Mouse (Mus musculus) CH12.LX (cell line): ENCODE data around the gene Slc4a4. TPM values are rescaled to one million over a fixed set of nuclear protein-coding genes. Genes with fewer than 3 reads are reported as not detected.

Source experiments
- DNase-seq: peaks from one replicate; pipeline ENCODE4 v3.0.0-alpha.2; 2013; ENCODE audit errors: extremely low read depth
- H3K27ac ChIP-seq: 2 replicates; pipeline ENCODE4 v1.5.1; 2012; ENCODE audit warnings: low read depth, mild to moderate bottlenecking, control low read depth, moderate library complexity; ENCODE audit not compliant: insufficient read depth
- H3K27me3 ChIP-seq: replicated peaks from 2 replicates; pipeline ENCODE3; 2012; ENCODE audit warnings: inconsistent platforms
- H3K36me3 ChIP-seq, 2 experiments: replicated peaks in 1 of 2; 2 replicates each; pipeline versions ENCODE3 to v1.6.1; 2012; ENCODE audit warnings: inconsistent platforms in 1 of 2, low read length in 1 of 2, mild to moderate bottlenecking in 1 of 2, mixed read lengths in 1 of 2, moderate library complexity in 1 of 2; ENCODE audit not compliant: control insufficient read depth in 1 of 2, insufficient read depth in 1 of 2
- H3K4me1 ChIP-seq, 2 experiments: 2 replicates each; pipeline ENCODE4 v1.6.1; 2012; ENCODE audit warnings: inconsistent platforms in 1 of 2, moderate library complexity in 1 of 2; ENCODE audit not compliant: insufficient read depth in 2 of 2, control insufficient read depth in 1 of 2
- H3K4me2 ChIP-seq: 2 replicates; pipeline ENCODE4 v1.6.1; 2012; ENCODE audit warnings: low read depth, mild to moderate bottlenecking, control low read depth; ENCODE audit not compliant: poor library complexity, insufficient read depth, severe bottlenecking
- H3K4me3 ChIP-seq, 3 experiments: fragments of 150-350 bp in 1 of 3; sonication (generic) in 1 of 3; replicated peaks in 1 of 3; 2 replicates each; pipeline versions ENCODE3 to v1.5.1; 2011 to 2012; ENCODE audit warnings: low read depth in 2 of 3, low read length in 2 of 3, mild to moderate bottlenecking in 2 of 3, moderate library complexity in 2 of 3, control low read depth in 1 of 3, improper control_type of control experiment in 1 of 3, inconsistent platforms in 1 of 3, mixed read lengths in 1 of 3; ENCODE audit not compliant: poor library complexity in 1 of 3
- H3K79me2 ChIP-seq: replicated peaks from 2 replicates; pipeline ENCODE4 v1.6.1; 2012; ENCODE audit warnings: mild to moderate bottlenecking, moderate library complexity; ENCODE audit not compliant: control insufficient read depth, poor library complexity, insufficient read depth, severe bottlenecking; ENCODE audit errors: extremely low read depth
- H3K9ac ChIP-seq: 2 replicates; pipeline ENCODE4 v1.6.1; 2012; ENCODE audit warnings: low read depth, mild to moderate bottlenecking, control low read depth, moderate library complexity; ENCODE audit not compliant: insufficient read depth
- H3K9me3 ChIP-seq: replicated peaks from 2 replicates; pipeline ENCODE3; 2012; ENCODE audit warnings: low read length, inconsistent platforms, mixed read lengths
- BHLHE40 ChIP-seq: IDR thresholded peaks from 2 replicates; pipeline ENCODE4 v1.6.1; 2011; ENCODE audit warnings: mild to moderate bottlenecking, low read depth, low read length, improper control_type of control experiment
- CTCF ChIP-seq, 2 experiments: IDR thresholded peaks in 1 of 2; conservative IDR thresholded peaks in 1 of 2; 2 replicates each; pipeline ENCODE4 v1.5.1; 2011 to 2012; ENCODE audit warnings: low read depth in 2 of 2, low read length in 2 of 2, improper control_type of control experiment in 1 of 2, inconsistent platforms in 1 of 2, mild to moderate bottlenecking in 1 of 2, moderate library complexity in 1 of 2
- ELF1 ChIP-seq: IDR thresholded peaks from 2 replicates; pipeline ENCODE4 v1.6.1; 2014; ENCODE audit warnings: low read depth, mild to moderate bottlenecking, inconsistent platforms, low read length, improper control_type of control experiment
- ETS1 ChIP-seq: conservative IDR thresholded peaks from 2 replicates; pipeline ENCODE4 v1.6.1; 2012; ENCODE audit warnings: low read depth, mild to moderate bottlenecking, inconsistent platforms, low read length, improper control_type of control experiment, moderate library complexity
- GABPA ChIP-seq: IDR thresholded peaks from 2 replicates; pipeline ENCODE4 v1.6.1; 2012; ENCODE audit warnings: low read depth, low read length, improper control_type of control experiment, inconsistent platforms; ENCODE audit not compliant: insufficient replicate concordance
- HCFC1 ChIP-seq: IDR thresholded peaks from 2 replicates; pipeline ENCODE4 v1.6.1; 2012; ENCODE audit warnings: low read depth, mild to moderate bottlenecking, inconsistent platforms, low read length, improper control_type of control experiment
- JUN ChIP-seq: IDR thresholded peaks from 2 replicates; pipeline ENCODE4 v1.6.1; 2011; ENCODE audit warnings: low read depth, mild to moderate bottlenecking, low read length, improper control_type of control experiment, moderate library complexity; ENCODE audit not compliant: insufficient read depth
- JUND ChIP-seq: conservative IDR thresholded peaks from 2 replicates; pipeline ENCODE4 v1.6.1; 2011; ENCODE audit warnings: low read depth, low read length, improper control_type of control experiment
- KAT2A ChIP-seq: IDR thresholded peaks from 2 replicates; pipeline ENCODE4 v1.6.1; 2012; ENCODE audit warnings: low read length, improper control_type of control experiment, inconsistent platforms; ENCODE audit not compliant: insufficient replicate concordance
- MAFK ChIP-seq: IDR thresholded peaks from 2 replicates; pipeline ENCODE4 v1.6.1; 2011; ENCODE audit warnings: low read length, improper control_type of control experiment; ENCODE audit not compliant: insufficient replicate concordance
- MAX ChIP-seq: IDR thresholded peaks from 2 replicates; pipeline ENCODE4 v1.6.1; 2011; ENCODE audit warnings: low read length, improper control_type of control experiment
- MAZ ChIP-seq: IDR thresholded peaks from 2 replicates; pipeline ENCODE4 v1.6.1; 2012; ENCODE audit warnings: low read depth, mild to moderate bottlenecking, inconsistent platforms, low read length, improper control_type of control experiment, moderate library complexity
- MXI1 ChIP-seq: IDR thresholded peaks from 2 replicates; pipeline ENCODE4 v1.6.1; 2011; ENCODE audit warnings: mild to moderate bottlenecking, low read depth, low read length, improper control_type of control experiment
- MYC ChIP-seq: IDR thresholded peaks from 2 replicates; pipeline ENCODE4 v1.6.1; 2011; ENCODE audit warnings: low read depth, mild to moderate bottlenecking, improper control_type of control experiment, low read length
- NRF1 ChIP-seq: IDR thresholded peaks from 2 replicates; pipeline ENCODE4 v1.6.1; 2014; ENCODE audit warnings: low read depth, mild to moderate bottlenecking, inconsistent platforms, low read length, improper control_type of control experiment, moderate library complexity
- RAD21 ChIP-seq: IDR thresholded peaks from 2 replicates; pipeline ENCODE4 v1.6.1; 2011; ENCODE audit warnings: low read depth, mild to moderate bottlenecking, low read length, improper control_type of control experiment, moderate library complexity
- SIN3A ChIP-seq: IDR thresholded peaks from 2 replicates; pipeline ENCODE4 v1.6.1; 2012; ENCODE audit warnings: low read length, improper control_type of control experiment, inconsistent platforms
- TBP ChIP-seq: conservative IDR thresholded peaks from 2 replicates; pipeline ENCODE4 v1.6.1; 2011; ENCODE audit warnings: low read depth, low read length, improper control_type of control experiment
- TCF12 ChIP-seq: IDR thresholded peaks from 2 replicates; pipeline ENCODE4 v1.6.1; 2014; ENCODE audit warnings: low read depth, mild to moderate bottlenecking, inconsistent platforms, low read length, improper control_type of control experiment
- UBTF ChIP-seq: IDR thresholded peaks from 2 replicates; pipeline ENCODE4 v1.6.1; 2012; ENCODE audit warnings: low read depth, mild to moderate bottlenecking, inconsistent platforms, low read length, improper control_type of control experiment, moderate library complexity
- USF2 ChIP-seq: conservative IDR thresholded peaks from 2 replicates; pipeline ENCODE4 v1.6.1; 2011; ENCODE audit warnings: low read depth, low read length, improper control_type of control experiment
- ZC3H11A ChIP-seq: IDR thresholded peaks from 2 replicates; pipeline ENCODE4 v1.6.1; 2012; ENCODE audit warnings: low read depth, mild to moderate bottlenecking, inconsistent platforms, low read length, improper control_type of control experiment
- ZMIZ1 ChIP-seq: IDR thresholded peaks from 2 replicates; pipeline ENCODE4 v1.6.1; 2012; ENCODE audit warnings: low read depth, mild to moderate bottlenecking, inconsistent platforms, low read length, improper control_type of control experiment
- dilution Hi-C: fragments of 300-500 bp; cut with MboI; formaldehyde crosslinking; loops from 2 replicates; pipeline ENCODE4 v1.14.3; 2020; ENCODE audit warnings: low sequenced_read_pairs; ENCODE audit not compliant: extremely low pct_unique_long_range_greater_than_20kb, extremely low pct_ligation_motif_present
- in situ Hi-C: fragments of 300-500 bp; cut with MboI; formaldehyde crosslinking; loops from 3 replicates; pipeline ENCODE4 v1.14.3; 2019; ENCODE audit warnings: low sequenced_read_pairs, low pct_ligation_motif_present, low pct_unique_long_range_greater_than_20kb, mixed read lengths
- polyA plus RNA-seq: library from polyadenylated mRNA; unstranded; fragments of >175 nt; gene quantifications from 2 replicates; pipeline ENCODE4 v1.2.1, GENCODE M21; 2012; ENCODE audit warnings: low read depth; ENCODE audit not compliant: insufficient read length
- total RNA-seq, 2 experiments: library from RNA; depleted of rRNA; stranded (reverse); fragments of 300-350 nt in 1 of 2; fragments of >200 nt in 1 of 2; gene quantifications; 2 replicates each; pipeline ENCODE4 v1.2.3; 2012 to 2014

The Slc4a4 gene
- total and polyA plus RNA-seq, 3 experiments: not detected

DNA sequence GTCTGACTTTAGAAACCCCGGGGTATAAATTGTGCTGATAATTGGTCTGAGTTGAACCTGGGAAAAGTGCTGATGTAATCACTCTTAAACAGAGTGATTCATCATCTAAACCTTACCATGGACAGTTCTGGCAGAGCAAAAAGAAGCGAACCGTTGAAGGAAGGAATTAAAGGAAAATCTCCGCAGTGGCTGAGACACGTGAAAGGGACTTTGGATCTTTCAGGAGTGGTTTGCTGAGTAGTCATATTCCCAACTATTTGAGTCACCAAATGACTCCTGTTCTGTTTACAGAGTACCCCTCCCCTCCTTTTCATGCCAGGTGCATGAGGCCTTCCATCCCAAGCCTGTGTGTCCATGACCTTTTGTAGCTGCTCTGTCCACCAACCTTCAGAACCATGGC lies 129.3 kb downstream of the Slc4a4 start:
- no peak overlapping the region for H3K4me2 ChIP-seq
- H3K79me2 ChIP-seq: no peaks in the 10 kb centered on the region
- in situ Hi-C loops (no loop called here), dilution Hi-C loops (no loop called here)
- H3K4me3 ChIP-seq: no peak overlapping the region
- DNase-seq: no peak
- no peak overlapping the region for H3K9ac ChIP-seq
- no peaks in the 10 kb centered on the region for H3K27me3 ChIP-seq
- H3K36me3 ChIP-seq: no peaks in the 10 kb centered on the region
- no peaks in the 10 kb centered on the region for H3K4me1 ChIP-seq
- TF ChIP-seq ZC3H11A (no peak), MAFK (no peak), UBTF (no peak), TCF12 (no peak), ETS1 (no peak), NRF1 (no peak), MAZ (no peak), SIN3A (no peak)
- H3K27ac ChIP-seq: no peak overlapping the region
- H3K9me3 ChIP-seq: no peaks in the 10 kb centered on the region

- no peak for DNase-seq
- H3K4me1 ChIP-seq: 0 out of 4 replicates have a peak, but pooled peaks cover 0 to 2% of the 10 kb centered on the region in 2 experiments
- H3K9me3 ChIP-seq: no peaks in the 10 kb centered on the region
- no peak overlapping the region for H3K9ac ChIP-seq
- H3K4me3 ChIP-seq: no peak overlapping the region
- dilution Hi-C loops: no loop called here
- H3K36me3 ChIP-seq: no peaks in the 10 kb centered on the region
- in situ Hi-C loops: no loop called here
- no peak overlapping the region for H3K4me2 ChIP-seq
- no peaks in the 10 kb centered on the region for H3K79me2 ChIP-seq
- H3K27me3 ChIP-seq: no peaks in the 10 kb centered on the region
- no peak for TF ChIP-seq UBTF
- no peak for TF ChIP-seq MAFK
- TF ChIP-seq JUND: no peak
- TF ChIP-seq ETS1: no peak
- TF ChIP-seq ZC3H11A: no peak
- TF ChIP-seq MXI1: no peak
- TF ChIP-seq MAX: no peak
- TF ChIP-seq HCFC1: no peak
- TF ChIP-seq TBP: no peak
- no peak for TF ChIP-seq USF2
- TF ChIP-seq ELF1: no peak
- TF ChIP-seq BHLHE40: no peak
- TF ChIP-seq RAD21: no peak
- TF ChIP-seq CTCF (conservative IDR thresholded peaks at IDR 0.05 in 1 of 2, IDR thresholded peaks at IDR 0.05 in 1 of 2; ENCODE audit: low read depth in 2 of 2, low read length in 2 of 2): no peak
- TF ChIP-seq ZMIZ1: no peak
- TF ChIP-seq MYC: no peak
- no peak for TF ChIP-seq JUN
- TF ChIP-seq TCF12: no peak
- no peak for TF ChIP-seq KAT2A
- no peak for TF ChIP-seq GABPA
- no peak overlapping the region for H3K27ac ChIP-seq
These were observed 131.9 kb downstream of the Slc4a4 start for GRCm38 (mm10) chr5:89018537-89018936.
